Mouse (Mus musculus) heart, postnatal 0 days (tissue): ENCODE measurements around the gene Cacna1e. TPM values are rescaled to one million over a fixed set of nuclear protein-coding genes. Genes with fewer than 3 reads are reported as not detected.
A peak's percentile ranks its signal among the peaks of the same experiment; 100 is the strongest.

Experiments
- ATAC-seq: fragments of 200-750 bp; cut with Nextera tagmentation; 2 replicates; pipeline ENCODE4 v1.8.0; 2017; ENCODE audit warnings: low read depth, moderate number of reproducible peaks, moderate library complexity; ENCODE audit not compliant: insufficient read depth
- DNase-seq: peaks from one replicate; pipeline ENCODE4 v3.0.0-alpha.2; 2016; ENCODE audit warnings: low spot score
- H3K27ac ChIP-seq: fragments of 300-500 bp; sonication (generic); 2 replicates; pipeline ENCODE4 v1.5.1; 2014; ENCODE audit warnings: low read depth, mild to moderate bottlenecking
- H3K27me3 ChIP-seq: fragments of 300-500 bp; sonication (generic); 2 replicates; pipeline ENCODE4 v1.6.1; 2014; ENCODE audit warnings: low read length, mixed read lengths; ENCODE audit not compliant: control insufficient read depth, insufficient read depth
- H3K36me3 ChIP-seq: fragments of 300-500 bp; sonication (generic); replicated peaks from 2 replicates; pipeline ENCODE4 v1.6.1; 2014; ENCODE audit warnings: low read length, mixed read lengths; ENCODE audit not compliant: control insufficient read depth, insufficient read depth
- H3K4me1 ChIP-seq: fragments of 300-500 bp; sonication (generic); 2 replicates; pipeline ENCODE4 v1.6.1; 2014; ENCODE audit warnings: antibody characterized with exemption; ENCODE audit not compliant: control insufficient read depth, insufficient read depth
- H3K4me2 ChIP-seq: fragments of 300-500 bp; sonication (generic); 2 replicates; pipeline ENCODE4 v1.6.1; 2014; ENCODE audit warnings: low read depth, mild to moderate bottlenecking, low read length, moderate library complexity
- H3K4me3 ChIP-seq: fragments of 300-500 bp; sonication (generic); 2 replicates; pipeline ENCODE4 v1.5.1; 2014; ENCODE audit warnings: low read depth, low read length
- H3K9ac ChIP-seq: fragments of 300-500 bp; sonication (generic); replicated peaks from 2 replicates; pipeline ENCODE4 v1.6.1; 2014; ENCODE audit warnings: low read depth, low read length, mixed read lengths
- H3K9me3 ChIP-seq: fragments of 300-500 bp; sonication (generic); replicated peaks from 2 replicates; pipeline ENCODE4 v1.6.1; 2016; ENCODE audit warnings: low read length; ENCODE audit not compliant: control insufficient read depth
- CTCF ChIP-seq: IDR thresholded peaks from 2 replicates; pipeline ENCODE4 v1.5.1; 2016; ENCODE audit warnings: antibody characterized with exemption, control low read depth, low read depth
- EP300 ChIP-seq: IDR thresholded peaks from 2 replicates; pipeline ENCODE4 v1.6.1; 2016; ENCODE audit warnings: antibody characterized with exemption, low read depth
- WGBS: fragments of 180-500 bp; shearing (Covaris S2); extraction: QIAGEN DNeasy Blood & Tissue Kit; methylation state at CpG from one replicate; pipeline ENCODE4 v1.1.7; 2014; 5-methylcytosine and 5-hydroxymethylcytosine counted together
- polyA plus RNA-seq: library from polyadenylated mRNA; unstranded; fragments of >200 nt; fragmentation: Nextera tagmentation; extraction: Ambion mirVana; gene quantifications from 2 replicates; pipeline ENCODE4 v1.2.1, GENCODE M21; 2015
- total RNA-seq: library from RNA; depleted of rRNA; stranded (reverse); fragments of >200 nt; gene quantifications from 2 replicates; pipeline ENCODE4 v1.2.3, GENCODE M21; 2014; ENCODE audit warnings: low replicate concordance

The Cacna1e gene
- total and polyA plus RNA-seq, 2 experiments from 2014 or later = 0.04 to 0.08 TPM

GRCm38 (mm10) chr1:154794518-154794951 lies 89.8 kb downstream of the Cacna1e start:
- WGBS = 62% methylated on average over 8 of the region's 8 CpGs
- H3K4me3 ChIP-seq = no peak overlapping the region
- no peak for ATAC-seq

GRCm38 (mm10) chr1:154791544-154792174 lies 92.6 kb downstream of the Cacna1e start:
- peak; percentile 11 for DNase-seq
- H3K4me2 ChIP-seq = no peak overlapping the region
- WGBS = 49% methylated on average over 13 of the region's 13 CpGs
- no peak for ATAC-seq
- H3K9ac ChIP-seq = no peak overlapping the region
- no peaks in the 10 kb centered on the region for H3K36me3 ChIP-seq
- H3K27ac ChIP-seq = no peak overlapping the region
- no peaks in the 10 kb centered on the region for H3K27me3 ChIP-seq
- H3K4me3 ChIP-seq = no peak overlapping the region
- H3K4me1 ChIP-seq = no peaks in the 10 kb centered on the region
- H3K9me3 ChIP-seq = no peaks in the 10 kb centered on the region
- no peak for TF ChIP-seq EP300

More at GRCm38 (mm10) chr1:154794518-154794951, 89.8 kb downstream of the Cacna1e start:
- no peak overlapping the region for H3K9ac ChIP-seq
- H3K4me1 ChIP-seq = no peaks in the 10 kb centered on the region
- H3K9me3 ChIP-seq = no peaks in the 10 kb centered on the region
- H3K4me2 ChIP-seq = no peak overlapping the region
- no peaks in the 10 kb centered on the region for H3K36me3 ChIP-seq
- no peaks in the 10 kb centered on the region for H3K27me3 ChIP-seq
- no peak overlapping the region for H3K27ac ChIP-seq
- no peak for TF ChIP-seq EP300
- no peak for TF ChIP-seq CTCF
- no peak for DNase-seq

GRCm38 (mm10) chr1:154788491-154788890 lies 95.8 kb downstream of the Cacna1e start:
- Histone ChIP-seq H3K9ac (no peak overlapping the region), H3K27me3 (peaks cover 18% of the 10 kb centered on the region), H3K4me1 (no peaks in the 10 kb centered on the region), H3K27ac (no peak overlapping the region), H3K9me3 (no peaks in the 10 kb centered on the region), H3K36me3 (no peaks in the 10 kb centered on the region), H3K4me2 (no peak overlapping the region), H3K4me3 (no peak overlapping the region)
- DNase-seq = no peak
- ATAC-seq = no peak
- 74% methylated on average over 4 of the region's 4 CpGs for WGBS
- no peak for TF ChIP-seq CTCF
- no peak for TF ChIP-seq EP300

GRCm38 (mm10) chr1:154788069-154788468 lies 96.2 kb downstream of the Cacna1e start:
- Histone ChIP-seq H3K4me1 (no peaks in the 10 kb centered on the region), H3K27me3 (peaks cover 20% of the 10 kb centered on the region), H3K27ac (no peak overlapping the region), H3K36me3 (no peaks in the 10 kb centered on the region), H3K9ac (no peak overlapping the region), H3K4me3 (no peak overlapping the region), H3K9me3 (no peaks in the 10 kb centered on the region), H3K4me2 (no peak overlapping the region)
- ATAC-seq (no peak), DNase-seq (peak; percentile 62)
- 8% methylated on average over 5 of the region's 5 CpGs for WGBS
- TF ChIP-seq CTCF (peak; percentile 85), EP300 (no peak)

- DNase-seq = no peak
- Histone ChIP-seq H3K9ac (no peak overlapping the region), H3K27ac (no peak overlapping the region), H3K4me1 (no peaks in the 10 kb centered on the region), H3K27me3 (peaks cover 25% of the 10 kb centered on the region), H3K36me3 (no peaks in the 10 kb centered on the region), H3K9me3 (no peaks in the 10 kb centered on the region), H3K4me2 (no peak overlapping the region), H3K4me3 (no peak overlapping the region)
- ATAC-seq = no peak
- TF ChIP-seq EP300 (no peak), CTCF (no peak)
- 39% methylated on average over 5 of the region's 5 CpGs for WGBS
Observed at GRCm38 (mm10) chr1:154787418-154787817, 96.9 kb downstream of the Cacna1e start.

GRCm38 (mm10) chr1:154786243-154786669 lies 98.0 kb downstream of the Cacna1e start:
- Histone ChIP-seq H3K9me3 (no peaks in the 10 kb centered on the region), H3K4me3 (0 out of 2 replicates have a peak overlapping the region, but pooled peaks have one; percentile 3), H3K4me2 (peak overlapping the region; percentile 26; the same call in 1 of the 2 replicates), H3K9ac (no peak overlapping the region), H3K36me3 (no peaks in the 10 kb centered on the region), H3K27ac (no peak overlapping the region), H3K27me3 (peaks cover 25% of the 10 kb centered on the region), H3K4me1 (no peaks in the 10 kb centered on the region)
- ATAC-seq (peak; percentile 45; the same call in 1 of the 2 replicates), DNase-seq (peak; percentile 84)
- no peak for TF ChIP-seq EP300
- TF ChIP-seq CTCF = peak; percentile 100
- 7% methylated on average over 4 of the region's 4 CpGs for WGBS
